Mouse (Mus musculus) small intestine, adult 10 weeks (tissue): ENCODE data around the gene Zdhhc21. TPM values are rescaled to one million over a fixed set of nuclear protein-coding genes. Genes with fewer than 3 reads are reported as not detected.

Experiments used
- polyA plus RNA-seq: library from polyadenylated mRNA; stranded (reverse); fragments of 350-450 nt; fragmentation: Illumina TruSeq; extraction: RNeasy Lipid Tissue Mini Kit (QIAGEN cat#74804); gene quantifications from one replicate; pipeline ENCODE4 v1.2.3, GENCODE M21; 2014; ENCODE audit warnings: low replicate concordance

Zdhhc21 gene
- 24.9 TPM for polyA plus RNA-seq

DNA sequence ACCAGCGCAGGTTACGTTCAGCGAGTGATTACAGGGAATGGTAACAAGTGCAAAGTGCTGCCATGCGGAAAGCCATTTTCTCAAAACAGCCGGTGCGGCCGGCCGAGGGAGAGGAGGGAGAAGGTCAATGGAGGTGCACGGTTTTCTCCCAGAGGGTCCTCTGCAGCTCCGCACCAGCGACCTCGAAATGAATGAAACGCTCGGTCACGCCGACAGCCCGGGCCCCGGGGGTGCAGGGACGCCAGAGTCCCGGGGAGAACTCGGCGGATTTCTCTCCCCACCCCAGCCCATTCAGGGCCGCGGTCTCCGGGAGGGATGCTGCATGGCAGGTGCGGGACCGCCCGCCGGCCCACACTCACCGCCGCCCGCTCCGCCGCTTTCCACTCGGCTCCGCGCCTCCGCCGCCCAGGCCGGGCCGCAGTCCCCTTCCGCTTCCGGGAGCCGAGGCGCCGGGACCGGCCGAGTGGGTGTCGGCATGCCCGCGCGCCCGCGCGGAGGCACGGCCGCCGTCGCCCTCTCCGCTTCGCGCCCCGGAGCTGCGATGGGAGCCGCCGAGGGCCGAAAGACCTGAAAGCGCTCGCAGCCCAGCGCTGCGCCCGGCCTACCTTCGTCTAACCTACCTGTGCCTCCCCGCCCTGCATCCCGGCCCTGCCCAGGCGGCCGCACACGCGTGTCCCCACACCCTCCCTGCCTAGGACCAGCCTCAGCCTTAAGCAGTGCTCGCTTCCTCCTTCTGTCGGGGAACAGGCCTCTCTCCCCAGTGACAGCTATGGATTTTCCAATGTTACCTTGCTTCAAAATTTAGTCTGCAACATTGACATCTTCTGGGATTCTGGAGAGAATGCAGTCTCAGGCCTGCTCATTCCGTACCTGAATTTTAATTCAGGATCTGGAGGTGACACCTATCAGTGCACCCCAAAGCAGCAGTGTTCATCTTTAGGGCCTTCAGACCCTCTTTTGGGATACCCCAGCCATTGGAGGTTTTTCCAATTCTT is at the start of gene Zdhhc21:
Zdhhc21 (minus strand) TSS at position 828 of the 995 bp plus-strand sequence.

DNA sequence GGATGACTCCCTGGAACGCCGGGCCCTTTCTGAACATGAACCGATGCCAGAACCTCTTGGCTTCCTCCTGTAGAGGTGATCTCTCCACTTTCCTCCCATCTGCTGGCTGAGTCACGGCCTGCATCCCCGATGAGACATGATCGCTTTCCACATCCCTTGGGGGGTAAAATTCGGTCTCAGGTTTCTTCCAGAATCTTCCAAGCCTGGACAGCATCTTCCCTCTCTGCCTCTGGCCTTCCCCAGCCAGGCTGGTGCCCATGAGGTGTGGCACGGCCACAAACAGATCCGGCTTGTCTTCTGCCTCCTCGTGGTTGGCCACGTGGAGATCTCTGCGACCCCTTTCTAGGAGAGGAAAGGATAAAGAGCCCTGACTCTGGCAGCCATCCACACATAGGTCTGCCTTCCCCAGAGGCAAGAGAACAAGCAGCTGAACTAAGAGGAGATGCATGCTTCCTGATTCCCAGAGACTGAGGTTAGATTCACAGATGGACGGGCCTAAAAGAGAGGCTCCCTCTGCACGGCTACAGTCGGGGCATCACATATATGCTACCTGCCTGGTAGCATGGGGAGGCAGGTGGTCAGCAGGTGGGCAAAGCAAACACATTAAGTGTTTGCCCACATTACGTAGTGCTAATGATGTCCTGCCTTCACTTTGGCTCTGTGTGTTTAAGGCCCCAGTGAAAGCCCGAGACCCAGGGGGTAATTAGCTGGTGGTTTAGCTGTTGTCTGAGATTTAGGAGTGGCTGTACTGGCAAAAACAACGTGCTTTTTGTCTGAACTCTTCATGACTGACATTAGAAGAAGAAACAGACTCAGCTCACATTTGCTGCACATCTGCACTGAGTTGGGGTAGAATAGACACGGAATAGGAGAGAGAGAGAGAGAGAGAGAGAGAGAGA is 25.1 kb upstream of the Zdhhc21 start, which contains the start of gene Cer1:
Cer1 (minus strand) TSS at position 513 of the 899 bp plus-strand sequence.

Other genes starting within 250 kb of the Zdhhc21 start
- gene Nfib, start 154.2 kb downstream of the Zdhhc21 start, polyA plus RNA-seq, result 25.7 TPM
- gene Cer1, start 25.2 kb upstream of the Zdhhc21 start, polyA plus RNA-seq, result not detected
- 0.85 TPM for gene Frem1, start 192.4 kb upstream of the Zdhhc21 start, polyA plus RNA-seq